Mouse (Mus musculus) lung, embryonic 14.5 days (tissue): ENCODE results near the gene Serpinb1b. TPM values are rescaled to one million over a fixed set of nuclear protein-coding genes. Genes with fewer than 3 reads are reported as not detected.
"Not testable (repeated sequence)": the region's sequence is repeated elsewhere in the genome, so short reads cannot be mapped to it uniquely, and the experiment has no call there.

Experiments
- ATAC-seq: fragments of 200-750 bp; cut with Nextera tagmentation; 2 replicates; pipeline ENCODE4 v1.8.0; 2017; ENCODE audit warnings: mild to moderate bottlenecking, moderate TSS enrichment, moderate library complexity; ENCODE audit not compliant: insufficient read depth
- DNase-seq: peaks from one replicate; pipeline ENCODE4 v3.0.0-alpha.2; 2015
- H3K27ac ChIP-seq: fragments of 300-500 bp; sonication (generic); 2 replicates; pipeline ENCODE4 v1.5.1; 2014; ENCODE audit warnings: low read depth, mild to moderate bottlenecking, moderate library complexity
- H3K27me3 ChIP-seq: fragments of 300-500 bp; sonication (generic); 2 replicates; pipeline ENCODE4 v1.6.1; 2014; ENCODE audit warnings: low read length, control low read depth; ENCODE audit not compliant: insufficient read depth
- H3K36me3 ChIP-seq: fragments of 300-500 bp; sonication (generic); 2 replicates; pipeline ENCODE4 v1.6.1; 2014; ENCODE audit warnings: control low read depth; ENCODE audit not compliant: insufficient read depth
- H3K4me1 ChIP-seq: fragments of 300-500 bp; sonication (generic); 2 replicates; pipeline ENCODE4 v1.6.1; 2014; ENCODE audit warnings: antibody characterized with exemption, control low read depth; ENCODE audit not compliant: insufficient read depth
- H3K4me2 ChIP-seq: fragments of 300-500 bp; sonication (generic); 2 replicates; pipeline ENCODE4 v1.6.1; 2014; ENCODE audit warnings: mild to moderate bottlenecking
- H3K4me3 ChIP-seq: fragments of 300-500 bp; sonication (generic); 2 replicates; pipeline ENCODE4 v1.5.1; 2014; ENCODE audit warnings: low read depth, low read length
- H3K9ac ChIP-seq: fragments of 300-500 bp; sonication (generic); 2 replicates; pipeline ENCODE4 v1.6.1; 2014
- H3K9me3 ChIP-seq: fragments of 300-500 bp; sonication (generic); 2 replicates; pipeline ENCODE4 v1.6.1; 2016; ENCODE audit warnings: low read depth, low read length, control low read depth
- CTCF ChIP-seq: IDR thresholded peaks from 2 replicates; pipeline ENCODE4 v1.5.1; 2016; ENCODE audit warnings: antibody characterized with exemption, low read depth
- WGBS: fragments of 180-500 bp; shearing (Covaris S2); extraction: QIAGEN DNeasy Blood & Tissue Kit; methylation state at CpG from one replicate; pipeline ENCODE4 v1.1.7; 2014; 5-methylcytosine and 5-hydroxymethylcytosine counted together
- polyA plus RNA-seq: library from polyadenylated mRNA; unstranded; fragments of >200 nt; fragmentation: Nextera tagmentation; extraction: Ambion mirVana; gene quantifications from 2 replicates; pipeline ENCODE4 v1.2.1, GENCODE M21; 2014

Serpinb1b gene
- polyA plus RNA-seq: 0.18 and 0.37 TPM in 2 replicates

DNA sequence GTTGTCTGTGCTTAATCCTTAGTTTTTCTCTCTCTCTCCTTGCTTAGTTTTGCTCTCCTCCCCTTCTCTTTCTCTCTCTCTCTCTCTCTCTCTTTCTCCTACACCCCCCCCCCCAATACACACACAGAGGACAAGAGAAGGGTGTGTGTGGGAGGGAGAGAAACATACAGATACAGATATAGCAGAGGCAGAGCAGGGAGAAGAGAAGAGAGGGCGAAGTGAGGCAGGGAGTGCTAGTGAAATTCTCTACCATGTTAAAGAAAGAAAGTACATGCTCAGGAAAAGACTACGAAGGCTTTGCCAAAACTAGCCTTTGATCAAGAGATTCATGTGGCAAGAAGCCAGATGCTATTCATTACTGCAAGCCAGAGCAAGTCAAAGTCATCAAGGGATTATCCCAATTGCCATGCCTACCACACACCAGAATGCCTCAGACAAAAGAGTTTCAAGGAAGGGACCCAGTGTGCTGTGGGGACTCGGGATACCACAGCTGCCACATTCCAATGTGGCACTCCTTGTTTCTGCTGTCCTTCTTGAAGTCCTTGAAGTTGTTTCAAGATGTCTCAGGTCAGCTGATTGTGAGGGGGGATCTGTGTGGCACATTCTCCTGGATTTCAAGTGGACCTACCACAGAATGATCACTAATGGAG, at the start of gene Serpinb1b:
Gene Serpinb1b, plus strand, starts transcription at position 520 of the 650 bp plus-strand sequence.
- Histone ChIP-seq H3K36me3 (no peaks in the 10 kb centered on the region), H3K27ac (no peak within 1 kb of the TSS), H3K27me3 (no peaks in the 10 kb centered on the region), H3K4me2 (peak within 1 kb of the TSS; percentile 45; the same call in 1 of the 2 replicates), H3K9ac (no peak within 1 kb of the TSS), H3K4me1 (no peaks in the 10 kb centered on the region), H3K4me3 (no peak within 1 kb of the TSS), H3K9me3 (no peaks in the 10 kb centered on the region)
- DNase-seq (peak; percentile 63), ATAC-seq (no peak)
- no peak for TF ChIP-seq CTCF
- 43% methylated on average over 3 of the region's 3 CpGs for WGBS

- WGBS: 86% methylated on average over 2 of the region's 2 CpGs
- H3K36me3 ChIP-seq, H3K27ac ChIP-seq, H3K9ac ChIP-seq, H3K9me3 ChIP-seq, H3K4me1 ChIP-seq, ATAC-seq, DNase-seq, H3K27me3 ChIP-seq, H3K4me3 ChIP-seq, H3K4me2 ChIP-seq: not testable (repeated sequence)
Observed at GRCm38 (mm10) chr13:33029478-33029877, 48.9 kb upstream of the Serpinb1b start.

GRCm38 (mm10) chr13:33030281-33030680, 48.1 kb upstream of the Serpinb1b start:
- Histone ChIP-seq H3K4me1 (no peaks in the 10 kb centered on the region), H3K4me2 (no peak overlapping the region), H3K4me3 (no peak overlapping the region), H3K27me3 (no peaks in the 10 kb centered on the region), H3K9me3 (no peaks in the 10 kb centered on the region), H3K27ac (no peak overlapping the region), H3K9ac (no peak overlapping the region), H3K36me3 (no peaks in the 10 kb centered on the region)
- 91% methylated on average over 3 of the region's 3 CpGs for WGBS
- DNase-seq (no peak), ATAC-seq (no peak)
- no peak for TF ChIP-seq CTCF

- Histone ChIP-seq H3K9ac (no peak overlapping the region), H3K27ac (no peak overlapping the region), H3K9me3 (no peaks in the 10 kb centered on the region), H3K4me3 (no peak overlapping the region), H3K27me3 (no peaks in the 10 kb centered on the region), H3K4me2 (no peak overlapping the region), H3K36me3 (no peaks in the 10 kb centered on the region), H3K4me1 (no peaks in the 10 kb centered on the region)
- no peak for TF ChIP-seq CTCF
- no peak for DNase-seq
- no peak for ATAC-seq
- 48% methylated on average over 1 of the region's 1 CpGs for WGBS
Observed at GRCm38 (mm10) chr13:33035506-33035905, 42.9 kb upstream of the Serpinb1b start.

DNA sequence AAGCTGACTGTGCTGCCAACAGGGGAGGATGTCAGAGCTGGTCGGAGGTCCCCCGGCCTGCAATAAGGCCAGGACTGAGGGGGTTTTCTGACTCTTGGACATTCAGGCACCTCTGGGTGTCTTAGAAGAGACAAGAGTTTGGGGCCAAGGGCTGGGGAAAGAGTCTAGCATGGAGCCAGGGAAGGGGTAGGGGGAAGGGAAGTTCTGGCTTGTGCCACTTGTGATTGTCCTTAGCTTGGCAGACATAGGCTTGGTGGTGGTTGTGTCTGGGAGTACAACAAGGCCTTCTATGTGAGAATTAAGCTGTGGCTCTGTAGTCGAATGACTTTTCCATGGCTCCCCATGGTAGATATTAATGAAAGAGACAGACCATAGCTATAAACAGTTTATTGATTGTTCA, 34.8 kb upstream of the Serpinb1b start:
- Histone ChIP-seq H3K9me3 (no peaks in the 10 kb centered on the region), H3K9ac (no peak overlapping the region), H3K27me3 (no peaks in the 10 kb centered on the region), H3K4me1 (no peaks in the 10 kb centered on the region), H3K4me2 (no peak overlapping the region), H3K4me3 (no peak overlapping the region), H3K36me3 (no peaks in the 10 kb centered on the region), H3K27ac (no peak overlapping the region)
- no peak for DNase-seq
- TF ChIP-seq CTCF: no peak
- 96% methylated on average over 3 of the region's 3 CpGs for WGBS
- no peak for ATAC-seq

DNA sequence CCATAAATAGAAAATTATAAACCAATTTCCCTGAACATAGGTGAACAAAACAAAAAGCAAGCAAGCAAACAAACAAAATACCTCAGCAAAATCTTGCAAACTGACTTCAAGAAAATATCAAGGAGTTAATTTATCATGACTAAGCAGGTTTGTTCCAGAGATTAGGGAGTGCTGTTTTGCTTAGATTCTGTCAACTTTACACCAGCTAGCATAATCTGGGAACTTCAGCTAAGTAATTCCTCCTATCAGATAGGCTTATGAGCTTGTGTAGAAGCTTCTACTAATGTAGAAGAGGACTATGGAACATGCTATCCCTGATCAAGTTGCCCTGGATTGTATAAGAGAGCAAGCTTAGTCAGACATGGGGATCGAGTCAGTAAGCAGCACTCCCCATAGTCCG, 31.1 kb upstream of the Serpinb1b start:
- DNase-seq (no peak), ATAC-seq (no peak)
- no peaks in the 10 kb centered on the region for H3K36me3 ChIP-seq
- H3K27ac ChIP-seq: no peak overlapping the region
- H3K4me2 ChIP-seq: no peak overlapping the region
- no peaks in the 10 kb centered on the region for H3K27me3 ChIP-seq
- WGBS: 83% methylated on average over 2 of the region's 2 CpGs
- no peaks in the 10 kb centered on the region for H3K4me1 ChIP-seq
- no peaks in the 10 kb centered on the region for H3K9me3 ChIP-seq
- H3K9ac ChIP-seq: no peak overlapping the region
- no peak overlapping the region for H3K4me3 ChIP-seq
- no peak for TF ChIP-seq CTCF

GRCm38 (mm10) chr13:33048187-33048586, 30.2 kb upstream of the Serpinb1b start:
- Histone ChIP-seq H3K4me1 (no peaks in the 10 kb centered on the region), H3K4me2 (no peak overlapping the region), H3K9me3 (no peaks in the 10 kb centered on the region), H3K36me3 (no peaks in the 10 kb centered on the region), H3K9ac (no peak overlapping the region), H3K4me3 (no peak overlapping the region), H3K27me3 (no peaks in the 10 kb centered on the region), H3K27ac (no peak overlapping the region)
- WGBS: 72% methylated on average over 4 of the region's 4 CpGs
- TF ChIP-seq CTCF: no peak
- ATAC-seq: no peak
- DNase-seq: no peak
